Mouse (Mus musculus) CD8-positive naive resting alpha-beta T cell, adult 2 months (primary cell): ENCODE data around the gene Khsrp.

ENCODE experiments used
- DNase-seq, 2 experiments: peaks; one replicate each; pipeline ENCODE4 v3.0.0; 2022; ENCODE audit warnings: low read depth in 2 of 2, low spot score in 2 of 2

The Khsrp gene

DNA sequence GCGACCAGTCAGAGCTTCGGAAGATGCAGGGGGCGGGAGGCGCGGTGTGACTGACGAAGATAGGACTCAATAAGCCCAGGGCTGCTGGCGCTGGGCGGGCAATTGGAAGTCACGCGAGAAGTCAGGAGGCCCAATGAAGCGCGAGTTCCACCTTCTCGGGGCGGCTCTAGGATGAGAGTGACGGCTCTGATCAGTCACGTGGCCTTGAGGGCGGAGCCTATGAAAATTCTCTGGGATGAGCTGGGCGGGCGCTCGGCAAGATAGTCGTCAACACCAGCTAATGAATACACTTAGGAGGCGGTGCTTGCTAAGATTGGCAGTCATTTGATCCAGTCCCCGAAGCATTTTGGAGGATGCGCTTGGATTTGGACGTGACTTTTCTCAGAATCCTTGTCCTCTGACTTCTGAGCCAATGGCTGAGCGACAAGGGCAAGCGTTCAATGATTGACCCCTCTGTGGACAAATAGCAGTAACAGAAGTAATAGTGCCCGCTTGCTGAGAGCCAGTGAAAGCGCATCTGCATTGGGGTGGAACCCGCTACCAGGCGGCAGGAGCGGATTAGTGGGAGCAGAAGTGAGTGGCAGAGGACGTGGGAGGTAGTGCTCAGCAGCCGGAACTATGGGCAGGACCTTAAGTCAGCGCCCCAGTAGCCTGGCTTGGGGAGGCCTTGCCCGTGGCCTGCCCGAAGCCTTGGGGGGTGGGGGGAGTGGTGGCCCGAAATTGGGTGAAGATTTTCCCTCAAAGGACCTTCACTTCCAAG is 519 bp upstream of the Khsrp start:
- DNase-seq: peak; percentile 98 to 99

DNA sequence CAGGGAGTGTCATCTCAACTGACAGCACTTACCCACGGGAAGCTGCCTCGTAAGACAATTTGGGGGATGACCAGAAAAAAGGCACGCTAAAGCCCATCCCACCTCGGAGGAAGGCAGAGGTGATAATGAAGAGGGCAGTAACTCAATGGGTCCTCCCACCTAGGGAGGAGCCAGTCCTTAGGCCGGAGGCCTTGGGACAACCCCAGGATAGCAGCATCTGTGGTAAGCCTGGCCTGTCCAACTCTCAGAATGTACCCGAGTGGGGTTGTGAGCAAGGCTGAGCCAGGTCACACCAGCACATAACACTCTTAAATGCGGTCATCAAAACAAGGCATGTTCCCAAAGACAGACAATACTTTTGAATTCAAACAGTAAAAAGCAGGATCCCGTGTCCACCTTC is 1.6 kb downstream of the Khsrp start:
- DNase-seq: no peak

DNA sequence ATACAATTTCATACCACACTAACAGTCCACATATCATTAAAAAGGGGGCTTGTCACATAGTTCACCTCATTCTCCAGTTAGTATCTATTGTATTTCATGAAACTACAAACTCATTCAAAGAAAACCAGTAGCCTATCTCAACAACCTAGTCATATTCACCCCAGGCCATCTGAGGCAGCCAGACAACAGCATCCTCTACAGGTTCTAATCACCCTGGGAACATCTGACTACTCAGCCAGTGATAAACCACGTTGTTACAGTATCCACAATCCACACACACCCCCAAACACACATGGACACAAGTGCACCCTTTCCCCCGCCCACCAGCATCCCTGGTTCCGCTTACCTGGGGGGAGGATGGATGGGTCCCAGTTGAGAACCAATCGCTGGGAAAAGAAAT is 3.9 kb downstream of the Khsrp start:
- DNase-seq: no peak

DNA sequence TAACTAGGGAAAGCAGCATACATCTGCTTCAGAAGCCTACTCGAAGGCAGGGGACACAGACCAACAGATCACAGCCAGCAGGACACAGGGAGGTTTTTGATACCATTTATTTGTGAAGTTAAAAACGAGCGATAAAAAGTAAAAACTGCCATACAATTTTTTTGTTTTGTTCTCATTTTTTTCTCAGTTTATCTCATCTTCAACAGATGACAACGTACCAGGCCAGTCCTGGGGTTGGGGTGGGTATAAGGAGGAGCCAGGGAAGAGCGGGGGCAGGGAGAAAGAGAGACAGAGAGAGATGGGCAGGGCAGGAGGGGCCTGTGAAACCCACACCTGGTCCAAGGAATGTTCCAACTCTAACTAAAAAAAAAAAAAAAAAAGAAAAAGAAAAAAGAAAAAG is 10.4 kb downstream of the Khsrp start:
- DNase-seq: no peak

DNA sequence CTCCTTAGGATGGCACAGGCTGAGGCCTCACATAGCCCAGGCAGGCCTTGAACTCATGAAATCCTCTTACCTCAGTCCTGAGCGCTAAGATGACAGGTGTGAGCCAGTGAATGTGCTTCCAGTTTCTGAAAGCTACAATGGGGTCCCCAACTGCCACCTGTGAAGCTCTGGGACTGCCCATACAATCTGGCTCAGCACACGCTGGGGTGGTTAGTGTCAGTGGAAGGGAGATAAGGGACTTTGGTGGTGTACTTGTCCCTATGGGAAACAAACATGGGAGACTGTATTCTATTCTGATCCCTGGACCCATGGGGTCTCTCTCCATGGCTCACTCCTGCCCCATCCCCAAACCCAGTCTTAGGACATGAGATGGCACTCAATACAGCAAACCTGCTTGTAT is 11.6 kb downstream of the Khsrp start:
- DNase-seq: no peak

DNA sequence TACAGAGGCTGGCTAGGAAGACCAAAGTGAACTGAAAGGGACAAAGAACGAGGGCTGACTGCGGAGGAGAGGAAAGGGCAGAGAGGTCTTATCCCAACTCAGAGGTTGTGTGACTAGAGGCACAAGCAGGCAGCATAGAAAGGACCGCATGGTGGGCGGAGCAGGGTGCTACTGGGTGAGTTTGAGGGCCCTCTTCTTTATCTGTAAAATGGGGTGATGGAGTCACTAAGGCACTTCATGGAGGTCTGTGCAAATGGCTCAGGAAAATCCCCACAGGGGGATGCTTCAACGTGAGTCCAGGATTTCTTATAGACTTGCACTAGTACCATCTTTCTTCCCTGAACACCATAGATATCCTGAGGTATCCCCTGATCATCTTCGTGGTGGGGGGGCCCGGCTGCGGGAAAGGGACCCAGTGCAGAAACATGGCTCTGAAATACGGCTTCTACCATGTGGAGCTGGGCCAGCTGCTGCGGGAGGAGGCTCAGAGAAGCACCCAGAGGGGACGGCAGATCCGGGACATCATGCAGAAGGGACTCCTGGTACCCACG is 19.0 kb downstream of the Khsrp start:
- no peak for DNase-seq

DNA sequence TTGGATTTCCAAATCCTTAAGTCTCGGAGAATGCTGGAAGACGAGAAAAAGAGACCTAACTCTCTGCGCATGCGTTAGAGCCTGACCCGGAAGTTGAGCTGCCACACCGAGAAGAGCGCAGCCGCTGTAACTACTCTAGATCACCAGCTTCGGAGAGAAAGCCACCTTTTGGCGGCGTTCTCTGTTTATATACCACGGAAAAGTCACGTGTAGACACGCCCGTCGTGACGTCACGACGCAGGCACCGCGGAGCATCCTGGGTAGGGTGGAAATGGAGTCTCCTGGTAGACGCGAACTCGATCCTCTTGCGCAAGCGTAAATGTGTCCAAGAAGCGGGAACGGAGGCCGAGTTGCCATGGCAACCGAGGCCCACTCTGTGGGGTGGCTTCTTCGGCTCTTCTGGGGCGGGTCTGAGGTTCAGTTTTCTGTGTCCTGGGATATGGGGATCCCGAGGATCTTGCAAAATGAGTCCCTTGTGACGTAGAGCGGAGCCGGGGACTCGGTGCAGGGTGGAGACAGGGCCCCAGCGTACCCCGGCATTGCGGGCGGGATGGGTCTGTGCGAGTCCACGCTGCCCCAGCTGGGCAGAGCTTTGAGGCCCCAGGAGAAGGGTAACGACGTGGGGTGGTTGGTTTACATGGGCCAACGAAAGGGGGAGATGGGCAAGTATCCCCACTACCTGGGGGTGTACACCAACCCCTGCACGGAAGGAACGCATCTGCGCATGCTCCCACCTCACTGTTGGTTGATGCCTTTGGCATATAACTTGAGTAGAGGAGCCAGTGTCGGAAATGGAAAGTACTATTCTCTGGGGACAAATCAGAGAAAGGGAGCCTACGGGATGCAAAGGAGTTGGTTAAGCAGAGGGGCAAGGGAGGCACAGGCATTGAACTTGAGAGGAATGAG is 19.8 kb downstream of the Khsrp start, which contains the start of the genes Gtf2f1 and Gm17949:
TSS of gene Gtf2f1 (minus strand) at position 53 of the 906 bp plus-strand sequence.
TSS of gene Gm17949 (plus strand) at position 234 of the 906 bp plus-strand sequence.
- peak; percentile 90 to 92 for DNase-seq

DNA sequence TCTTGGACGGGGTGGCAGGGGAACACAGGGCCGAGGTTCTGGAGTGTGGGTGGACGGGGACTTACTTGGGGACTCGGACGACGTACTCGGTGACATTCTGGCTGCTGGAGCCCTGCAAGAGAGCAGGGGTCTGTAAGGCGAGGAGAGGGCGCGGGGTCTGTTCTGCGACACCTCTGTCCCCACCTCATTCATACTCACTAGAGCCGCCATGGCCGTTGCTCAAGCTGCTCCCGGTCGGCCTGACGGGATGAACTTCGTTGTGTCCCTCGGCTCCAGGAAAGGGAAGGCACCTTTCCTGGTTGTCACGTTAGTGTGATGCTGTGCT is 20.4 kb downstream of the Khsrp start:
- DNase-seq: no peak

DNA sequence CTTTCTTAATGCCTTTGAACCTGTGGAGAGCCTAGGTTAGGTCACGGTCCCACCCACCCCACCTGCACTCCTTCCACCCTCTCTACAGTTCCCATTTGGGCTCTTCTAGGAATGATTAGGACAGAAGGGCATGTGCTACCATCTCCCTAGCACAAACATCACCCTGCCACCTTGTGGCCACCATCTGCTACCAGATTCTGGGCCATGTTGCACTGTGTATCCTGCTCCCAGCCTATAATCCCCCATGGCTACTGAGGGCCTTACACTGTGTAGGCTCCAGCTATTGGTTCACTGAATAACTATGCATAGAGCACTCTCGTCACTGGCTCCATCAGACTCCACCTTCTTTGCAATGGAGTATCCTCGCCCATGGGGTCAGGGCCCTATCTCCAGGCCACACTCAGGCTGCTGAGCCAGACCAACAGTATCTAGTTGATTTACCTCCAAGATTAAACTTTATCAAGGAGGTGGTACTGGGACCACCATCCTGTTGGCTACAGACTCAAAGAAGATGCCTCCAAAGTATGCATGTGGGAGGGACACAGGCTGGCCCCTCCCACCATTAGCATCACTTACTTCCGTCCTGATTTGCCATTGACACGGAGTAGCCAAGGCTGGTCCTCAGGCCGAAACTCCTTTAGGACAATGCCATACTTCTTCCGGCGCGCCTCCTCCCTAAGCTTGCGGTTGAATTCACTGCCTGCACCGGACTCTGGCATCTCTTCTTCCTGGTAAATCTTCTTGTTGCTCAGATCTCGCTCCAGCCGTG is 24.0 kb downstream of the Khsrp start:
- DNase-seq: no peak

DNA sequence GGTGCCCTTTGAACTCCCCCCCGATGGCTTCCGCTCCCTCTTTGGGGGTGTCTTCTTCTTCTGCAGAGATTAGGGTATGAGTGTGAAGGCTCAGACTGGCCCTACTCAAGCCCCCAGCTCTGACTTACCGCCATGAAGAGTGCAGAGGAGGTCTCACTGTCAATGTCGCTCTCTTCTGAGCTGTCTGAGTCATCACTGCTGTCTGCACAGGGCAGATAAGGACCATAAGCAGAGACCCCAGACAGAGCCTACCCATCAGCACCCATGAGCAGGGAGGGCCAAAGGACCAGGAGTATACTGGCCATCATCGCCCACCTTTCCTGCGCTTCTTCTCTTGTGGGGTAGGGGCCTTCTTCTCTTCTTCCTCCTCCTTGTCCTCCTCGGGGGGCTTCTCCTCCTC is 27.3 kb downstream of the Khsrp start:
- DNase-seq: no peak

DNA sequence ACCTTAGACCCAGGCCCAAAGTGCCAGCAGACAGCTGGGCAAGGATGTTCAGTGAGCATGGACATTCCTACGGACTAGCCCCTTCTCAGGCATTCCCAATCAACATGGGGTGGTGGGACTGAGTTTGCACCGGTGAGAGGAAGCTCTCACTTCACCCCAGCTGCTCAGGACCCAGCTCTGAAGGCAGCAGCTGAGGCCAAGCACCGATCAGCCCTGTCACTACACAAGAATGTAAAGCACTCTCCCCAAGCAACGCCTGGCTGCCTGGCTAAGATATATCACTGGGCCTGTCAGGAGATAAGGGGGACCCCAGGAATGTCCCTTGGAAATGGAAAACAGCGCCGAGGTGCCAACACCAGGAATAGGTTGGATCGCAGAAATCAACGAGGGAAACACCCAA is 30.1 kb downstream of the Khsrp start:
- DNase-seq: no peak

DNA sequence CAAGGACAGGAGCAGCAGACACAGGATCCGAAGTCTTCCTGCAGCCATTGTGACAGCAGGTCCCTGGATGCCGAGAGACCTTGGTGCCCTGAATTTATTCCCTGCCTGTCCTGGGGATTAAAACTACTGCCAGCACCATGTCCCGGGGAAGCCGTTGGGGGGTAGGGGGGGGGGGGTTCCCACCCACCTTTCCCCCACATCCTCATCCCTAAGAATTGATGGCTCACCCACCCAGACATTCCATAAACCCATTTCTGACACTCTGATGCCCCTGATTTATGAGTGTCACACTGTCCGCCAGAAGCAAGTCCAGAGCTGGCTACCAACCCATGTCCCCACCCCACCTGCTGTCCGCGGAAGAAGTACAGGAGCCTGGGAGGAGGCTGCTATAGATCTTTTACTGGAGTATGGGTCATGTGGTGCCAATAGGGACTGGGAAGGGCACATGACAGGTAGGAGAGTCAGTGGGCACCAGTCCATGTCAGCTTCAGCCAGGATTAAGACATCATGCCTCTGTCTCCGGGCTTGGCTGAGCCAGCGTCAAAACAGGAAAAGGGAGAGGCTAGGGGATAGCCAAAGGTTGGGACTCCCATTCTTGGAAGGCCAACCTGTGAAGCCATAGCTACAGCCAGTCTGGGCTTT is 31.2 kb downstream of the Khsrp start, which contains the start of gene Pspn:
TSS of gene Pspn (minus strand) at position 51 of the 642 bp plus-strand sequence.
- DNase-seq: no peak

DNA sequence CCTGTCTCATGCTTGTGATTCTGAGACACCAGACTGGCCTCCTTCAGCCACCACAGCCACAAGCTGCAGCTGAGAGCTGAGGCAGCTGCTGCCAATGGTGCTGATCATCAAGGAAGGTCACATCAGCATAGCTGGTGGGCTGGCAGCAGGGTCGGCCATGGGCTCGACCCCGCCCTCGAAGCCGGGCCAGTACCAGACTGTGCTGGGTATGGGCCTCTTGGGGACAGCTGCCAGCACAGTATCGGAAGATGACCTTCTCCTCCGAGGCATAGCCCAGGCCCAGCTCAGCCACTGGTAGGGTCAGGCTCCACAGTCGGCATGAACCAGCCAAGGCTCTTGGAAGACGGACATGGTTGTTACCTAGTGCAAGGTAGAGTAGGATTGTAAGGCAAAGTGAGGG is 31.9 kb downstream of the Khsrp start:
- DNase-seq: no peak

DNA sequence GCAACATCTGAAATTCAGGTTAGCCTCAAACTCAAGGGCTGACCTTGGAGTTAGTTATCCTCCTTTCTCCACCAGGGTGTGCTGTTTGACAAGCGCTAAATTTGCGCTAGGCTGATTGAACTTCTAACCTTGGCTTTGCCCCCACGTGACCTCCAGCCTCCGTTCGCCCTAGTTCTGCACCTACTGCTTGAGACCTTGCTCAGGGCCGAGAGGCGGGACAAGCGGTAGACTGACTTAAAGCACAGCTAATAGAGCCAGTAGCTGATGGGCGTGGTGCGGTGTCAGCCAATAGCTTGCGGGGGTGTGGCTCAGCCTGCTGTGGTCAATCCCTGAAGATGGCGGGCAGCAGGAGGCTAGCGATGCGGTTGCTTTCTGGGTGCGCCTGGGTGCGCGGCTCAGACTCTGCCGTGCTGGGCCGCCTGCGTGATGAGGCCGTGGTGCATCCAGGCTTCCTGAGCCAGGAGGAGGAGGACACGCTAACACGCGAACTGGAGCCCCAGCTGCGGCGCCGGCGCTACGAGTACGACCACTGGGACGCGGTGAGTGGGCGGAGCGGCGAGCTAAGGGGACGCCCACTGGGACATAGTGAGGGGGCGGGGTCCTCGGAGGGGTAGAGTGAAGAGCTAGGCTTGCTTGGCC is 34.2 kb downstream of the Khsrp start, which contains the start of gene Alkbh7:
TSS of gene Alkbh7 (plus strand) at position 311 of the 639 bp plus-strand sequence.
- peak; percentile 93 to 95 for DNase-seq

DNA sequence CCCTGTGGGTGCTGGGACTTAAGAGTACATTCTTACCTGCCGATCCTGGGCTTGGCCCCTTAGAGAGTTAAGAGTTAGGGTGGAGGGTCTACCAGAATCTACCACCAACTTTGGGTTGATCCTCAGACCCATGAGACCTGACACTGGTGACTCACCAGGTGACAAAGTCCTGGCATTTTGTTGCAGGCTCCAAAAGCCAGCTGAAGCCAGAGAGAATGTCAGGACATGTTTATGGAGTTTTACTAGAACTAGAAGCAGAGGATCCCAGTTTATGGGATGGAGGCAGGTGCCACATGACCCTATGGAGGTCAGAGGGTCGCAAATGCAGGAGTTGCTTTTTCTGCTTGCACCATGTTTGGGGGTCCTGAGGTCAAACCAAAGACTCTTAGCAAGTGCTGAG is 34.8 kb downstream of the Khsrp start:
- DNase-seq: no peak

DNA sequence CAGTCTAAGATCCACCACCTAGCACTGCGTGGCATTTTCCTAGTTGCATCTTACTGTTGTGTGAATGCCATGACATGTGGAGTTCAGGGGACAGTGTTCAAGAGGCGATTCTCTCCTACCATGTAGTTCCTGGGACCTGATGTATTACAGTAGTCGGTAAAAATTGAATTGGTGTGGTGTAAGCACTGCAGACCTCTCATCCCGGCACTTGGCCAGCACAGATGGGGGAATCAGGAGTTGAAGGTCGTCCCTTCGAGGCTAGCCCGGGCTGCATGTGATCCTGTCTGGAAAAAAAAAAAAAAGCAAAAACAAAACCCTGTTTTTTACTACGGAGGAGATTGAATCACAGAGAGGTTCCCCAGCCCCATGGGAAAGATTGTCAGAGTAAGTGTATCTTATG is 36.3 kb downstream of the Khsrp start:
- no peak for DNase-seq

DNA sequence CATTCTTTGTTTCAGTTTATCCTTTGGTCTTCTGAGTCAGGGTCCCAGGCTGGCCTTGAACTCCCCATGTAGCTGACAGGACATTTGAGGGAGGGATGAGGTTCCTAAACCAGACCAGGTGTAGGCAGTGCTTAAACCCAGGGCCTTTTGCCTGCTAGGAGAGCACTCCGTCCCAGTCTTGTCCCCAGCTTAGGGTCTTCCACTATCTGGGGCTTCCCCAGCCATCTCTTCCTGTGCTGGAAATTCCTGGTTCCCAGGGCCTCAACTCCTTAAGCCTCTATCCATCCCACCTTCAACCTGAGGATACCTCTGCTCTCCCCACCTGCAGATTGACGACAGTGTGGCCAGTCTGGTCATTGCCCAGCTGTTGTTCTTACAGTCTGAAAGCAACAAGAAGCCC is 40.4 kb downstream of the Khsrp start:
- DNase-seq: no peak

DNA sequence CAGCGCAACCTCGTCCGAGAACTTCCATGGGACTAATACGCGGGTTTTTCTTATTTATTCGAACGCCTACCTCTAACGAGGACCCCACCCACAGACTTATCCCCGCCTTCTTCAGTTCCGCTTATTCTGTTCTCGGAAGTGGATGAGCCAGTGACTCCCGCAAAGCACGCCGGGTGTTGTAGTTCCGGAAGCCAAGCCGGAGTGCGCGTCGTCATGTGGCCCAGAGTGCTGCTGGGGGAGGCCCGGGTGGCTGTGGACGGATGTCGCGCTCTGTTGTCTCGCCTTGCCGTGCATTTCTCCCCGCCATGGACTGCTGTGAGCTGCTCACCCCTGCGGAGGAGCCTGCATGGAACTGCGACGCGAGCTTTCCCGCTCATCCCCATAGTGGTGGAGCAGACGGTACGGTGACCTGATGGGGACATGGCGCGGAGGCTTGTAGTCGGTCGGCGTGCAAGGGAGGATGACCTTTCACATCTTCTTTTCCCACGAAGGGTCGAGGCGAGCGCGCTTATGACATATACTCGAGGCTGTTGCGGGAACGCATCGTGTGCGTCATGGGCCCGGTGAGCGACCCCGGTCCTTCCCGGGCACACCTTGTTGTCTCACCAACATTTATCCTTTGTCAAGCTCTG is 41.1 kb downstream of the Khsrp start, which contains the start of gene Clpp:
TSS of gene Clpp (plus strand) at position 191 of the 632 bp plus-strand sequence.
- DNase-seq: peak; percentile 93 to 96

DNA sequence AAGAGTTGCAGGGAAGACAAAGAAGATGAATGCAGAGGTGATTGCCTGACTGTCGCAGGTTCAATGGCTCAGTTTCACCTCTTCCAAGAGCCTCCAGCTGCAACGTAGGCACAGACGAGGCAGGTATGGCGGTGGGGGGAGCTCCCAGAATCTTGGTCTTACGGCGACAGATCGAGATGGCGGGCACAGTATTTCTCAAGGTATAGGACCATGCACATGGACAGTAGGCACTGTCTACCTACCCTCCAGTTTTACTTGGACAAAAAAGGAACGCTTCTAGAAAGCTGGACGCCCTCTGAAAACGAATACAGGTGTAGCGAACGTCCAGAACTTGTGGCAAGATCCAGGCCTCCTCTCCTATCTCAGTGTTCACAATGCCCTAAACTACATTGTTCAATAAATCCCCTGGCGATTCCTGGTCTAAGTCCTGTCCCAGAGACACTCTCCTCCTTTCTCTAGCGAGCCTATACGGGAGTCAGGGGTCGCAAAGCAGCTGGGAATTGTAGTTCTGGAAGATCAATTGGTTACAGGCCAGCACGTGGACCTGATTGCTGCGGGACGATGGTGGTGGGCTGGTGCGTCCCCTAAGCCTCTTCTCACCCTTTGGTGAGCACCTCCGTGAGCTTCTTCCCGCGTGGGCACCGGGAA is 41.7 kb downstream of the Khsrp start:
- no peak for DNase-seq
